Mouse (Mus musculus): ENCODE data around the gene Dctpp1.
"Not testable (repeated sequence)": the region's sequence is repeated elsewhere in the genome, so short reads cannot be mapped to it uniquely, and the experiment has no call there.

Gene Dctpp1

DNA sequence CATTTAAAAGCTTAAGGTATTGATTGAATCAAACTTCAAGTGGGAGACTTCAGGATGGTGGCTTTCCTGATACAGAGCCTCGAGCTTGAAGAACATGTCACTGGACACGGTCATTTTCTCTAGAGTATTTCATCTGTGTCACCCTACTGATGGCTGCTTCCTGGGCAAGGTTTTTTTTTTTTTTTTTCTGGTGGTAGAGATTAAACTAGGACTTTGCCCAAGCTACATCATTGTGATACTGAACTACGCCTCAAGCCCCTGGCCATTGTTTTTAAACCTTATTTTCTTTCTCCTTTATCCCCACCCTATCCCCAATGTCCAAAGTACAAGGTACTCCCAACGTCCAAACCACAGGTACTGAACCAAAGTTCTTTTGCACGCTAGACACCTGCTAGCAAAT, 10.2 kb upstream of the Dctpp1 start:
- no peak for DNase-seq (ENCODE audit: low spot score in 2 of 2)

DNA sequence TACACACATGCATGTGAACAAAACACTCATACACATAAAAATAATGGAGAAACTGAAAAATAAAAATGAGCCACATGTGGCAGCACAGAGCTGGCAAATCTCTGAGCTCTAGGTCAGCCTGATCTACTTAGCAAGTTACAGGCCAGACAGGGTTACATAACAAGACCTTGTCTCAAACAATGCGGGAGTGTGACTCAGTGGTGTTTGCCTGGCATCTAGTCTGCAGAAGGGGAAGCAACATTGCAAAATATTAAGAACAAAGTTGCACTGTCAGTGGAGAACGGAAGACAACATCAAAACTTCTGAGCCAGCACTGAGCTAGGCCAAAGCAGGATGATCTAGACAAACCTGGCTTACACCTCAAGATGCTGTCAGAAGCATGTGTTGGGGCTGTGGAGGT, 9.7 kb upstream of the Dctpp1 start:
- no peak for DNase-seq (ENCODE audit: low spot score in 2 of 2)

- DNase-seq (ENCODE audit: low spot score in 2 of 2), result no peak
Observed at GRCm38 (mm10) chr7:127263526-127263925, 3.0 kb upstream of the Dctpp1 start.

- DNase-seq (ENCODE audit: low spot score in 2 of 2), result no peak
Observed at GRCm38 (mm10) chr7:127262218-127262961, 1.9 kb upstream of the Dctpp1 start.

GRCm38 (mm10) chr7:127259186-127259905, 1.2 kb downstream of the Dctpp1 start:
- DNase-seq (ENCODE audit: low spot score in 2 of 2), result no peak

DNA sequence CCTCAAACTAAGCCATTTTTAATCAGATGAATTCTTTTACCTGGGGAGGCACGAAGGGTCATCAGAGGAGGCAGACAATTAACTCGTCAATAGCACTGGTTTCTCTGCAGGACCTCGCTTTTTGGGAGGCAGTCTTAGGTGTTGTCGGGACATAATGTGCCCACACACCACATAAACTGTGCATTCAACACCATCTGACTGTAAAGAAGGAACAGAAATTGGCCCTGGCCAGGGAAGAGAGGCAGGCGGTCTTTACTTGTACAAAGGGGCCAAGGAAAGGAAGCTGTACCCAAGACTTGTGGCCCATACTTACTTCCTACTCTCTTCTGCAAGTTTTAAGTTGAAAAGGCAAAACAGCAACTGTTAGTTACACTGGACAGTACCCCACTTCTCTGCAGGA, 4.0 kb downstream of the Dctpp1 start:
- no peak for DNase-seq (ENCODE audit: low spot score in 2 of 2)

- DNase-seq (ENCODE audit: low spot score in 2 of 2), result no peak
Observed at GRCm38 (mm10) chr7:127255965-127256364, 4.5 kb downstream of the Dctpp1 start.

- DNase-seq (ENCODE audit: low spot score in 2 of 2), result no peak
Observed at GRCm38 (mm10) chr7:127255008-127255407, 5.5 kb downstream of the Dctpp1 start.

GRCm38 (mm10) chr7:127253821-127254769, 6.4 kb downstream of the Dctpp1 start:
- peak; percentile 91 to 93 for DNase-seq (ENCODE audit: low spot score in 2 of 2)

DNA sequence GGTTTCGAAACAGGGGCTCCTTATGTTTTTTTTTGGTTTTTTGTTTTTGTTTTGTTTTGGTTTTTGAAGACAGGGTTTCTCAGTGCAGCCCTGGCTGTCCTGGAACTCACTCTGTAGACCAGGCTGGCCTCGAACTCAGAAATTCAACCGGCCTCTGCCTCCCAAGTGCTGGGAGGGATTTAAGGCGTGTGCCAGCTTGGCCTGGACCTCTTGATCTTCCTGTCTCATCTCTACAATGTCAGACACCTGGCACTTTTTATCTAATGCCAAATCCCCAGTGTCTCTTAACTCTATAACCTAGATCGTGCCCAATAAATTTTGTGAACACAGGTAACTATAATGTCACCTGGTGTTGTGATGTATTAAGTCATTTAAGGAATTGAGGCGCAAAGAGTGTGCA, 7.2 kb downstream of the Dctpp1 start:
- no peak for DNase-seq (ENCODE audit: low spot score in 2 of 2)

GRCm38 (mm10) chr7:127252414-127252813, 8.1 kb downstream of the Dctpp1 start:
- no peak for DNase-seq (ENCODE audit: low spot score in 2 of 2)

GRCm38 (mm10) chr7:127250511-127250910, 10.0 kb downstream of the Dctpp1 start:
- DNase-seq (ENCODE audit: low spot score in 2 of 2), result not testable (repeated sequence)

DNA sequence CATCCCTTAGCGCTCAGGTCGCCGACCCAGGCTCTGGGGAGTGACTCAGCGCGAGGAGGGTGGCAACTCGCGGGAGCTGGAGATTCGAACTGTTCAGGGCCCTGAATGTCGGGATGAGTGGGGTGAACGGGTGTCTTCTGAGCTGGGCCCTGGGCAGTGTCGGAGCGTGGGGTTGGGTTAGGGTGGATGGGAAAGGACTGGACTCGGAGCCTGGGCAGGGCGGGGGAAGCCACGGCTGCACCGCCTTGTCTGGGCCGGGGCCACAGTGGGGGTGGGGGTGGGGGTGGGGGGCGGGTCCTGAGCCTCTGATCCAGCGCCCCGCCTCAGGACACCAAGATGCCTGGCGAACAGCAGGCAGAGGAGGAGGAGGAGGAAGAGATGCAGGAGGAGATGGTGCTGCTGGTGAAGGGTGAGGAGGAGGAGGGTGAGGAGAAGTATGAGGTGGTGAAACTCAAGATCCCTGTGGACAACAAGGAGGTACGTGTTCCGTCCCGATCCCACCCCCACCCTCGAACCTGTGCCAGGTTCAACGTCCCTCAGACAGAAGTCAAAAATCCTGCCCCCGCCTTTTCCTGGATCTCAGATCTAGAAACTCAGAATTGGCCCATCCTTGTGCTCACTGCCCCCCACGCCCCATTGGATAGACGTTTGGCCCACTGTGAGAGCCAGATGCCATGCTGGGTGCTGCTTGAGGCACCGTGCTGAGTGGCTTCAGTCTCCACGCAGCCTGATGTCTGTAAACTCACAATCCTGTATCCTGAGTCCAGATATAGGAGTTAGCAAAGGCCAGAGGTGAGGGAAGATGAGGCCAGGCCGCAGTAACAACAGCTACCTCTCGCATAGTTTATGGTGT, 15.6 kb downstream of the Dctpp1 start:
- DNase-seq (ENCODE audit: low spot score in 2 of 2), result no peak

GRCm38 (mm10) chr7:127243870-127244657, 16.4 kb downstream of the Dctpp1 start, which contains the start of gene Zfp771:
TSS of gene Zfp771 (plus strand) at chr7:127244274.
- DNase-seq (ENCODE audit: low spot score in 2 of 2), result peak; percentile 86 to 91

GRCm38 (mm10) chr7:127243361-127243867, 17.1 kb downstream of the Dctpp1 start:
- no peak for DNase-seq (ENCODE audit: low spot score in 2 of 2)

- no peak for DNase-seq (ENCODE audit: low spot score in 2 of 2)
Observed at GRCm38 (mm10) chr7:127234777-127235176, 25.7 kb downstream of the Dctpp1 start.

- DNase-seq (ENCODE audit: low spot score in 2 of 2), result no peak
Observed at GRCm38 (mm10) chr7:127233765-127234164, 26.7 kb downstream of the Dctpp1 start.

DNA sequence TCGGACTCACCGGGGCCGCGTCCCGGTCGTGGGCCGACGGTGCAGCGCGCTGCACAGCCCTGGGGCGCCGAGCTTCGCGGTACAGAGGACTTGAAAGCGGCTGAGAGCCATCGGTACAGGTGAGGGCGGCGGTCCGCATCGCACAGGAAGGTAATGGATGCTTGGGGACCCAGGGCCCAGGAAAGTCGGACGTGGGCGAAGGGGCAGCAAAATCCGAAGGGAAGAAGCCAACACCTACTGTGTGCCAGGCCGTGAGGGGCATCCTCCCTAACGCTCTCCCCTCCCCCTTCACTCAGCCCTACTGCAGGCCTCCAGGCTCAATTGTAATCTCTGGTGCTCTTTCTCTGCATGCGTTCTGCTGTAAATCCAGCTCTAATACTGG, 27.1 kb downstream of the Dctpp1 start:
- no peak for DNase-seq (ENCODE audit: low spot score in 2 of 2)

GRCm38 (mm10) chr7:127232622-127233367, 27.7 kb downstream of the Dctpp1 start, which contains the start of the genes Zfp553 and Sept1:
TSS of gene Zfp553 (plus strand) at chr7:127233061.
TSS of gene Sept1 (minus strand) at chr7:127233130.
- DNase-seq (ENCODE audit: low spot score in 2 of 2), result peak; percentile 69 to 70

Data from frontal cortex, postnatal 14 days (tissue).